Mouse (Mus musculus) stomach, postnatal 0 days (tissue): Measurements from ENCODE around the gene Egflam. TPM values are rescaled to one million over a fixed set of nuclear protein-coding genes. Genes with fewer than 3 reads are reported as not detected.

Experiments used
- ATAC-seq: fragments of 200-750 bp; cut with Nextera tagmentation; 2 replicates; pipeline ENCODE4 v1.8.0; 2017; ENCODE audit not compliant: low FRiP score, low TSS enrichment
- DNase-seq: peaks from one replicate; pipeline ENCODE4 v3.0.0-alpha.2; 2016; ENCODE audit warnings: low spot score
- H3K27ac ChIP-seq: fragments of 300-500 bp; sonication (generic); replicated peaks from 2 replicates; pipeline ENCODE4 v1.5.1; 2014; ENCODE audit warnings: mild to moderate bottlenecking, control low read depth
- H3K27me3 ChIP-seq: fragments of 300-500 bp; sonication (generic); 2 replicates; pipeline ENCODE4 v1.6.1; 2014; ENCODE audit warnings: low read length; ENCODE audit not compliant: control insufficient read depth, insufficient read depth
- H3K36me3 ChIP-seq: fragments of 300-500 bp; sonication (generic); 2 replicates; pipeline ENCODE4 v1.6.1; 2014; ENCODE audit warnings: low read length, mixed read lengths; ENCODE audit not compliant: control insufficient read depth, insufficient read depth
- H3K4me1 ChIP-seq: fragments of 300-500 bp; sonication (generic); replicated peaks from 2 replicates; pipeline ENCODE4 v1.6.1; 2014; ENCODE audit warnings: antibody characterized with exemption; ENCODE audit not compliant: control insufficient read depth, insufficient read depth
- H3K4me2 ChIP-seq: fragments of 300-500 bp; sonication (generic); replicated peaks from 2 replicates; pipeline ENCODE4 v1.6.1; 2014; ENCODE audit warnings: low read depth, mild to moderate bottlenecking, control low read depth, moderate library complexity
- H3K4me3 ChIP-seq: fragments of 300-500 bp; sonication (generic); 2 replicates; pipeline ENCODE4 v1.5.1; 2014; ENCODE audit warnings: low read depth, low read length, control low read depth
- H3K9ac ChIP-seq: fragments of 300-500 bp; sonication (generic); 2 replicates; pipeline ENCODE4 v1.6.1; 2014; ENCODE audit warnings: mild to moderate bottlenecking, low read length, control low read depth, mixed read lengths
- H3K9me3 ChIP-seq: fragments of 300-500 bp; sonication (generic); 2 replicates; pipeline ENCODE4 v1.6.1; 2016; ENCODE audit warnings: low read length; ENCODE audit not compliant: control insufficient read depth
- CTCF ChIP-seq: IDR thresholded peaks from 2 replicates; pipeline ENCODE4 v1.5.1; 2016; ENCODE audit warnings: antibody characterized with exemption, low read depth, mild to moderate bottlenecking, moderate library complexity
- EP300 ChIP-seq: optimal IDR thresholded peaks from 2 replicates; pipeline ENCODE3; 2016; ENCODE audit warnings: antibody characterized with exemption
- WGBS: fragments of 180-500 bp; shearing (Covaris S2); extraction: QIAGEN DNeasy Blood & Tissue Kit; methylation state at CpG from one replicate; pipeline ENCODE4 v1.1.7; 2014; 5-methylcytosine and 5-hydroxymethylcytosine counted together
- polyA plus RNA-seq: library from polyadenylated mRNA; unstranded; fragments of >200 nt; fragmentation: Nextera tagmentation; extraction: Ambion mirVana; gene quantifications from 2 replicates; pipeline ENCODE4 v1.2.1, GENCODE M21; 2015

Egflam gene
- polyA plus RNA-seq, 1 experiment from 2014 or later = 6.6 TPM

- no peak overlapping the region for H3K27ac ChIP-seq
- H3K27me3 ChIP-seq = no peaks in the 10 kb centered on the region
- H3K36me3 ChIP-seq = 0 out of 2 replicates have a peak, but pooled peaks cover 6% of the 10 kb centered on the region
- H3K4me1 ChIP-seq = no peaks in the 10 kb centered on the region
- no peak overlapping the region for H3K4me3 ChIP-seq
- H3K9me3 ChIP-seq = no peaks in the 10 kb centered on the region
- TF ChIP-seq EP300 = no peak
- TF ChIP-seq CTCF = no peak
- no peak overlapping the region for H3K9ac ChIP-seq
- DNase-seq (no peak), ATAC-seq (no peak)
- 85% methylated on average over 4 of the region's 4 CpGs for WGBS
- H3K4me2 ChIP-seq = no peak overlapping the region
Observed at GRCm38 (mm10) chr15:7191074-7191473, 207.1 kb downstream of the Egflam start.

DNA sequence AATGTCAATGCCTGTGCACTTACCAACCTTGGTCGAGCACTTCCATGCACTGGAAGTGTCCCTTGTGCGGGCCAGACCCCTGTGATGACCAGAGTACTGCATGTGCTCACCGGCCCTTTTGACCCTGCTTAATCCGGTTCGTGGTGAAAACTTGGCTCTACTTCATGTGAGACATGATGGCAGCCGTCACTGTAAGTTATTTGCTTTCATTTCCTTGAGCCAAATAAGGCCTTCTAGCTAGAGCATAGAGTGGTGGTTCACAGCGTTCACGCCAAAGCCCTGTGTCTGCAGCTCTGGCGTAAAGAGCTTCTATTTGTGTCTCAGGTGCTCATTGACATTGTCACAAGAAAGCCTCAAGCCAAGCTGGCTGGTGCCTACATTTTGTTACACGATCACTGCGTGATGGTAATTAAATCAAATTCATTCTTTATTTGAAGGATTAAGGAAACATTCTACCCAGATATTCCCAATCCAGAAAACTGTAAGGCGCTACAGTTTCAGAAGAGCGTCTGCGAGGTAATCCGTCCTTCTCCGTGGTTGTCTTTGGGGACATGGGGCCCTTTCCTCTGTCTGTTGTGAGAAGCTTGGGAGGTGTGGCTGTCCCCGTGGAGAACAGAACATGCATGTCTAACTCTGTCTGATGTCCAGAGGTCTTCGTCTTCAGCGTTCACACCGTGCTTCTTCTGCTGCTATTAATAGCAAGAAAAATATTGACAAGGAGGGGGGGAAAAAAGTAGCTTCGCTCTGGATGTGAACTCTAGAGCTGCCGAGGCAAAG is 208.3 kb downstream of the Egflam start:
- ATAC-seq = no peak
- 76% methylated on average over 22 of the region's 22 CpGs for WGBS
- H3K27ac ChIP-seq = no peak overlapping the region
- H3K27me3 ChIP-seq = no peaks in the 10 kb centered on the region
- no peaks in the 10 kb centered on the region for H3K9me3 ChIP-seq
- no peak overlapping the region for H3K9ac ChIP-seq
- no peaks in the 10 kb centered on the region for H3K4me1 ChIP-seq
- H3K36me3 ChIP-seq = peaks cover 14% of the 10 kb centered on the region; the same call in 1 of the 2 replicates
- no peak overlapping the region for H3K4me2 ChIP-seq
- DNase-seq = no peak
- TF ChIP-seq EP300 (no peak), CTCF (no peak)
- no peak overlapping the region for H3K4me3 ChIP-seq

DNA sequence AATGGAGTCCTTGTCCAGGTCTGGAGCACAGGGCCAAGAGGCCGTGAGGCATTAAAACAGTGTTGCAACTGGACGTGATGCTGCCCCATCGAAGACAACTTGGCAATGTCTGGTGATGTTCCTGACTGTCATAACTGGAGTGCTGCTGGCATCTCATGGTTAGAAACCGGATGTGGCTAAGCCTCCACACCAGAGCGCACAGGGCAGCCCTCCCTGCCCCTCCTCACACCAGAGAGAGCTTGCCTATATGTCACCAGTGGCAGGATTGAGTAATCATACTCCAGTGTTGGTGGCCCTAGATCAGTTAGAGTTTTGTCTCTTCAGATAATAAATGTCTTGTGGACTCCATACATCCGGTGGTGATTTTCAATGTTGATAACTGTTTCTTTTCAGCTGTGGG is 210.5 kb downstream of the Egflam start:
- no peaks in the 10 kb centered on the region for H3K4me1 ChIP-seq
- H3K4me3 ChIP-seq = no peak overlapping the region
- H3K4me2 ChIP-seq = no peak overlapping the region
- no peak for TF ChIP-seq EP300
- TF ChIP-seq CTCF = no peak
- no peak overlapping the region for H3K27ac ChIP-seq
- H3K9me3 ChIP-seq = no peaks in the 10 kb centered on the region
- ATAC-seq (no peak), DNase-seq (no peak)
- H3K36me3 ChIP-seq = peaks cover 14% of the 10 kb centered on the region; the same call in 1 of the 2 replicates
- WGBS = 87% methylated on average over 6 of the region's 6 CpGs
- H3K9ac ChIP-seq = no peak overlapping the region
- no peaks in the 10 kb centered on the region for H3K27me3 ChIP-seq

GRCm38 (mm10) chr15:7180576-7180975 is 217.6 kb downstream of the Egflam start:
- H3K27ac ChIP-seq = no peak overlapping the region
- H3K4me2 ChIP-seq = no peak overlapping the region
- H3K9ac ChIP-seq = no peak overlapping the region
- peaks cover 25% of the 10 kb centered on the region; the same call in 1 of the 2 replicates for H3K36me3 ChIP-seq
- H3K4me1 ChIP-seq = no peaks in the 10 kb centered on the region
- TF ChIP-seq EP300 (no peak), CTCF (no peak)
- ATAC-seq (no peak), DNase-seq (no peak)
- 76% methylated on average over 6 of the region's 6 CpGs for WGBS
- no peaks in the 10 kb centered on the region for H3K27me3 ChIP-seq
- H3K4me3 ChIP-seq = no peak overlapping the region
- no peaks in the 10 kb centered on the region for H3K9me3 ChIP-seq

- Histone ChIP-seq H3K9me3 (no peaks in the 10 kb centered on the region), H3K4me3 (no peak overlapping the region), H3K4me1 (no peaks in the 10 kb centered on the region), H3K27ac (no peak overlapping the region), H3K4me2 (no peak overlapping the region), H3K9ac (no peak overlapping the region), H3K27me3 (no peaks in the 10 kb centered on the region), H3K36me3 (peaks cover 15% of the 10 kb centered on the region; the same call in 1 of the 2 replicates)
- TF ChIP-seq CTCF = no peak
- TF ChIP-seq EP300 = no peak
- ATAC-seq (no peak), DNase-seq (no peak)
- WGBS = 87% methylated on average over 8 of the region's 8 CpGs
Observed at GRCm38 (mm10) chr15:7173776-7174175, 224.4 kb downstream of the Egflam start.

GRCm38 (mm10) chr15:7173346-7173745 is 224.8 kb downstream of the Egflam start:
- Histone ChIP-seq H3K36me3 (peaks cover 15% of the 10 kb centered on the region; the same call in 1 of the 2 replicates), H3K9ac (no peak overlapping the region), H3K27me3 (no peaks in the 10 kb centered on the region), H3K27ac (no peak overlapping the region), H3K4me2 (no peak overlapping the region), H3K9me3 (no peaks in the 10 kb centered on the region), H3K4me1 (no peaks in the 10 kb centered on the region), H3K4me3 (no peak overlapping the region)
- 68% methylated on average over 7 of the region's 7 CpGs for WGBS
- ATAC-seq (no peak), DNase-seq (no peak)
- no peak for TF ChIP-seq CTCF
